Mouse (Mus musculus) embryonic facial prominence, embryonic 15.5 days (tissue): ENCODE data around the gene Gm5767. TPM values are rescaled to one million over a fixed set of nuclear protein-coding genes. Genes with fewer than 3 reads are reported as not detected.

ENCODE experiments used
- ATAC-seq: fragments of 200-750 bp; cut with Nextera tagmentation; 2 replicates; pipeline ENCODE4 v1.8.0; 2017; ENCODE audit warnings: low read depth, moderate TSS enrichment; ENCODE audit not compliant: insufficient number of reproducible peaks, low FRiP score, low TSS enrichment
- H3K27ac ChIP-seq: fragments of 300-500 bp; sonication (generic); replicated peaks from 2 replicates; pipeline ENCODE4 v1.5.1; 2015; ENCODE audit warnings: mild to moderate bottlenecking, inconsistent platforms
- H3K27me3 ChIP-seq: fragments of 300-500 bp; sonication (generic); 2 replicates; pipeline ENCODE4 v1.6.1; 2015; ENCODE audit warnings: inconsistent platforms
- H3K36me3 ChIP-seq: fragments of 300-500 bp; sonication (generic); 2 replicates; pipeline ENCODE4 v1.6.1; 2015; ENCODE audit warnings: mild to moderate bottlenecking, inconsistent platforms
- H3K4me1 ChIP-seq: fragments of 300-500 bp; sonication (generic); 2 replicates; pipeline ENCODE4 v1.6.1; 2015; ENCODE audit warnings: inconsistent platforms
- H3K4me2 ChIP-seq: fragments of 300-500 bp; sonication (generic); replicated peaks from 2 replicates; pipeline ENCODE4 v1.6.1; 2015; ENCODE audit warnings: mild to moderate bottlenecking, inconsistent platforms
- H3K4me3 ChIP-seq: fragments of 300-500 bp; sonication (generic); replicated peaks from 2 replicates; pipeline ENCODE4 v1.5.1; 2015; ENCODE audit warnings: mild to moderate bottlenecking, inconsistent platforms
- H3K9ac ChIP-seq: fragments of 300-500 bp; sonication (generic); 2 replicates; pipeline ENCODE4 v1.6.1; 2015; ENCODE audit warnings: inconsistent platforms
- H3K9me3 ChIP-seq: fragments of 300-500 bp; sonication (generic); replicated peaks from 2 replicates; pipeline ENCODE4 v1.6.1; 2016; ENCODE audit warnings: inconsistent platforms
- WGBS: fragments of 180-500 bp; shearing (Covaris S2); methylation state at CpG from one replicate; pipeline ENCODE4 v1.1.7; 2015; 5-methylcytosine and 5-hydroxymethylcytosine counted together
- polyA plus RNA-seq: library from polyadenylated mRNA; unstranded; fragments of >200 nt; fragmentation: Nextera tagmentation; extraction: Ambion mirVana; gene quantifications from 2 replicates; pipeline ENCODE4 v1.2.1, GENCODE M21; 2015

Gm5767 gene
- polyA plus RNA-seq, 1 experiment from 2014 or later = not detected

DNA sequence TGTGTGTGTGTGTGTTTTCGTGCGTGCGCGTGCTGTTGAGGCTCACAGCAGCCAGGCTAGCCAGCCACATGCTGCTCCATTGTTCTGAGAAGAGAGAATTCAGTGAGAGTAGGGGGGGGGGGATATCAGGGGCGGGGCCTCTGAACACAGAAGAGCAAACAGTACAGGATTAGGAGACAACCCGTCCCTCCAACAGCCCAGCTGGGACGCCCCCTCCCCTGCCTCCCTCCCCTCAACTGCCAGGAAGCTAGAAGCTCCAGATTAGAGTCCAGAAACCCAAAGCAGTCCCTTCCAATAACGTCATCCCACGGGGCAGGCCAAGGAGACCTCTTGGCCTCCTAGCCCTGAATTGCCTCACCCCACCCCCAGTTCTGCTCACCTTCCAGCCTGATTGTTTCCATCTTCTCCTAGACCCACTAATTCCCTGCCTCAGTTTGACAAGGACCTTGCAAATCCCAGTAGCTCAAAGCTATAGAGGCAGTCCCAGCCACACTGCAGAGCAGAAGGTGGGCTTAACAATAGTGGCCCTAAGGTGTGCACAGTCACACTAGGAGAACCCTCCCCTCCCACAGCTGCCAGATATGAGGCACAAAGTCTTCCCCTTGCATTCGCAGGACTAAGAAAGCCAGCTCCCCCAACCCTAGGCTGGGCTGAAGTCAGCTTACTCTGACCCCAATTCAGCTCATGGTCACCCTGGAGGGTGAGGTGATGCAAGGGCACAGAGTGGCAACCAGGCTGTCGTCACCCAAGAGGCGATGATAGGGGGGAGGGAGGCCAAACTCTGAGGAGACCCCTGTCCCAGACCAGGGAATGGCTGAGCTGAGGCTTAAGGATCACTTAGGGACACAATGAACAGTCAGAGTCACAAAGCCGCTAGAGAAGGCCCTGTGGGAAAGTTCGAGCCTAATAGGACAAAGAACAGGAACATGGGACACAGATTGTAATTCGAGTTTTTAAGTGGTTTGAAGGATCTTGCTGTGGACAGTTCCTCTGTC is 10.2 kb upstream of the Gm5767 start:
- 6% methylated on average over 15 of the region's 15 CpGs for WGBS
- H3K27ac ChIP-seq = 0 out of 2 replicates have a peak overlapping the region, but pooled peaks have one; percentile 65
- peak overlapping the region; percentile 58 for H3K4me3 ChIP-seq
- peak overlapping the region; percentile 9; the same call in 1 of the 2 replicates for H3K9ac ChIP-seq
- ATAC-seq = no peak
- H3K4me2 ChIP-seq = peak overlapping the region; percentile 71
- H3K36me3 ChIP-seq = no peaks in the 10 kb centered on the region
- H3K27me3 ChIP-seq = 0 out of 2 replicates have a peak, but pooled peaks cover 3% of the 10 kb centered on the region
- H3K9me3 ChIP-seq = no peaks in the 10 kb centered on the region
- peaks cover 50% of the 10 kb centered on the region for H3K4me1 ChIP-seq

DNA sequence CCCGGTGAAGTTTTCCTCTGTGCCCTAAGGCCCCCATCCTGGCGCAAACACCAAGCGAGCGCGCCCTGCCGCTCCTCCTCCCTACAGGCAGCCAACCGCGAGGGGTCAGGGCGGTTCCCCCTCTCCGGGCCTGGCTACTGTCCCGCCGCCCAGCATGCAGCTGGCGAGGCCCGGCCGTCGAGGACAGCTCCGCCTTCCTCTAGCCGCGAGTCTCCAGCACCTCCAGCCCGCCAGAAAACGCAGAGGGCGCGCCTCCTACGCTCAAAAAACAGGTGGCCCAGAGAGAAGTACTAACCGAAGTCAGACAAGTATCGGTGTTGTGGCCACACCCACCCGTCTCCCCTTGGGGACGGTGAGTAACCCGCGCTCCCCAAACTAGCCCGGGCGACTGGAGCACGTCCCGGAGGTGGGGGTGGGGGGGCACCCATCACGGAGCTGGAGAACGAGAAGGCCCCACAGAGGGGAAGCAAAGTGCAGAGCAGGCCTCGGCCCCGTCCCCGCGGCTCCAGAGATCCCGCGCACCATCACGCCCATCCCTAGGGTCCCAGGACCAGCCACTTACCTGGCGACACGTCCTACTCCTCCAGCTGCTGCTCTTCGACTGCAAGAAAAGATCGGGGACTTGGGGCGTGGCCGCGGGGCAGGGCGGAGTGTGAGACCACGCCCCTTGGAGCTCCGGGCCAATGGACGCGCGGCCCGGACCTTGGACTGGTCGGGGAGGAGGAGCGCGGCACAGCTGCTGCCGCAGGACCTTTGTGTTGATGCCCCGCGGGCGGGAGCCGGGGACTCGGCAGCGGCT is 8.8 kb upstream of the Gm5767 start, which contains the start of gene Carhsp1:
Gene Carhsp1, minus strand, starts transcription at position 605 of the 799 bp plus-strand sequence.
- ATAC-seq = peak; percentile 92
- peak within 1 kb of the TSS; percentile 58 for H3K4me3 ChIP-seq
- under 1% methylated on average over 67 of the region's 67 CpGs for WGBS
- no peaks in the 10 kb centered on the region for H3K9me3 ChIP-seq
- H3K36me3 ChIP-seq = no peaks in the 10 kb centered on the region
- peak within 1 kb of the TSS; percentile 29 for H3K9ac ChIP-seq
- peak within 1 kb of the TSS; percentile 71 for H3K4me2 ChIP-seq
- H3K27ac ChIP-seq = peak within 1 kb of the TSS; percentile 65
- H3K4me1 ChIP-seq = peaks cover 44% of the 10 kb centered on the region
- H3K27me3 ChIP-seq = 0 out of 2 replicates have a peak, but pooled peaks cover 3% of the 10 kb centered on the region

DNA sequence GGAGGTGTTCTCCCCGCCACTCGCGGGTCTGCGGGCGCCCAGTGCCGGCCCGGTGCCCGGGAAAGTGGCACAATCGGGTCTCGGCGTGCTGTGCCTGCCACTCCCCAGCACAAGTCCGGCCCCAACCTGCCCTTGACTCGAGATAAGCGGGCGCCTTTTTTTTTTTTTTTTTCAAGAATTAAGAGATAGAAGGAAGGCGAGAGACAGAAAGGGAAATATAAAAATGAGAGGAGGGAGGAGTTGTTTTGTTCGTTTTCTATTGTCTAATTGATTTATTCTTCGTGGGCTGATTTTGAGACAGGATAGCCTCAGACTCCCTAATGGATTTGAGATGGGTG is 8.3 kb upstream of the Gm5767 start:
- Histone ChIP-seq H3K4me1 (peaks cover 42% of the 10 kb centered on the region), H3K9ac (peak overlapping the region; percentile 29), H3K36me3 (no peaks in the 10 kb centered on the region), H3K4me2 (peak overlapping the region; percentile 71), H3K9me3 (no peaks in the 10 kb centered on the region), H3K27ac (no peak overlapping the region; the same call in 1 of the 2 replicates), H3K27me3 (0 out of 2 replicates have a peak, but pooled peaks cover 3% of the 10 kb centered on the region), H3K4me3 (peak overlapping the region; percentile 58)
- no peak for ATAC-seq
- 1% methylated on average over 18 of the region's 18 CpGs for WGBS

DNA sequence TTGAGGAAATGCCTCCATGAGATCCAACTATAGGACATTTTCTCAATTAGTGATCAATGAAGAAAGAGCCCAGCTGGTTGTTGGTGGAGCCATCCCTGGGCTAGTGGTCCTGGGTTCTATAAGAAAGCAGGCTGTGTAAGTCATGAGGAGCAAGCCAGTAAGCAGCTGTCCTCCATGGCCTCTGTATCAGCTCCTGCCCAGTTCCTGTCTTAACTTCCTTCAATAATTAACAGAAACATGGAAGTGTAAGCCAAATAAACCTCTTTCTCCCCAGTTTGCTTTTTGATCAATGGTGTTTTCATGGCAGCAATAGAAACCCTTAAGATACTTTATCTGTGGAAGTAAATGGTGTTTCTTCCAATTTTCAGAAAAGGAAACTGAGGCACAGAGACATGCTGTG is 7.8 kb upstream of the Gm5767 start:
- 0 out of 2 replicates have a peak, but pooled peaks cover 3% of the 10 kb centered on the region for H3K27me3 ChIP-seq
- no peak overlapping the region for H3K4me3 ChIP-seq
- H3K36me3 ChIP-seq = no peaks in the 10 kb centered on the region
- ATAC-seq = no peak
- H3K4me2 ChIP-seq = no peak overlapping the region
- no peaks in the 10 kb centered on the region for H3K9me3 ChIP-seq
- peaks cover 37% of the 10 kb centered on the region for H3K4me1 ChIP-seq
- no peak overlapping the region for H3K9ac ChIP-seq
- no peak overlapping the region for H3K27ac ChIP-seq

DNA sequence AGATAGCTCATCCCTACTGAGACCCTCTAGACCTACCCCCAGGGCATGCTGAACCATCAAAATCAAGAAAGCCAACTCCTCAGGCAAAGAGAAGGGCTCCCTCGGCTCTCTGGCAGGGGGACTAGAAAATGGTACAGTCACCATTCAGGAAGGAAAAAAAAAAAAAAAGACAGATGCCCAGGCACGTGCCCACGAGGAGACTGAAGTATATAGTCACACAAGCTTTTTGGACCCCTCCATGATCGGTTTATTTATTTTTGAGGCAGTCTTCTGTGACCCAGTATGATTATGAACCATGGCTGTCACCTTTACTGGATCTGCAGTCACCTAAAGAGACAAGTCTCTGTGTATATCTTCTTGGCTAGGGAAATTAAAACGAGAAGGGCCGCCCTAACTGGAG is 7.2 kb upstream of the Gm5767 start:
- 62% methylated on average over 6 of the region's 6 CpGs for WGBS

DNA sequence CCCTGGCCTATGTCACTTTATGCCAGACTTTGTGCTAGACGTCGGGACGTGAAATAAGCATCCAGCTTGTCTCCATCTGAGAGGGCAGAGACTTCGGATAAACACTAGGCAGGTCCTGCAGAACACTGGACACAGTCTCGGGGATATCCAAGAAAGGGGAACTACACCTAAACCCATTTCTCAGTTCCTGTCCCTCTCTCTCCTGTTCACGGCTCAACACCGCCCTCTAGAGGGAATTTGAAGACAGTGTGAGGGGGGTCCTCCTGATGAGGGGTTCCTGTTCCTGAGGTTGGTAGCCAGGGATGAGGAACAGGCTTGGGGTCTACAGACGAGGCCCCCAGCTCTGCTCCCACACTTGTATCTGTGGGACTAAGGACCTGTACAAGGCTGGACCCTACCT is 6.4 kb upstream of the Gm5767 start:
- H3K4me2 ChIP-seq = no peak overlapping the region
- 0 out of 2 replicates have a peak, but pooled peaks cover 3% of the 10 kb centered on the region for H3K27me3 ChIP-seq
- no peaks in the 10 kb centered on the region for H3K36me3 ChIP-seq
- WGBS = 5% methylated on average over 8 of the region's 8 CpGs
- no peaks in the 10 kb centered on the region for H3K9me3 ChIP-seq
- peaks cover 24% of the 10 kb centered on the region for H3K4me1 ChIP-seq
- H3K9ac ChIP-seq = no peak overlapping the region
- no peak overlapping the region for H3K27ac ChIP-seq
- no peak overlapping the region for H3K4me3 ChIP-seq
- no peak for ATAC-seq

More for the DNA sequence above, 7.2 kb upstream of the Gm5767 start:
- no peaks in the 10 kb centered on the region for H3K36me3 ChIP-seq
- no peak overlapping the region for H3K9ac ChIP-seq
- peaks cover 32% of the 10 kb centered on the region for H3K4me1 ChIP-seq
- 0 out of 2 replicates have a peak, but pooled peaks cover 3% of the 10 kb centered on the region for H3K27me3 ChIP-seq
- ATAC-seq = no peak
- no peaks in the 10 kb centered on the region for H3K9me3 ChIP-seq
- H3K4me2 ChIP-seq = no peak overlapping the region
- no peak overlapping the region for H3K27ac ChIP-seq
- H3K4me3 ChIP-seq = no peak overlapping the region

DNA sequence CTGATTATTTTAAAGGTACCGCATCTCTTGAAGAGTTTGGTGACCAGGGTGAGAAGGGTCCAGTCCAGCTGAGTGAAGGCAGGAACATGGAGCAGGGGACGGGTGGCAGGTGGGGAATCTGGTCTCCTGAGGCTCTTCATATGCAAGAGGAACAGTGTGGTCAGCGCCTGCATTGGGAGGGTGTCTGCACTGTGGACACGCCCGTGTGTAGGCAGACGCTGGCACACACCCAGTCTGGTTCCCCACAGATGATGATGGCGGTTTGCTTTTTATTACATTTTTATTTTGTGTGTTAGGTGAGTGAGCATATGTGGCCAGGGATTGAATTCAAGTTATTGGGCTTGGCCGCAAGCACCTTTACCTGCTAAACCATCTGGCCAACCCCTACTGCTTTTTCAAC is 5.0 kb upstream of the Gm5767 start:
- H3K27ac ChIP-seq = no peak overlapping the region
- 77% methylated on average over 8 of the region's 8 CpGs for WGBS
- H3K4me2 ChIP-seq = no peak overlapping the region
- H3K4me3 ChIP-seq = no peak overlapping the region
- no peaks in the 10 kb centered on the region for H3K36me3 ChIP-seq
- H3K9ac ChIP-seq = no peak overlapping the region
- ATAC-seq = no peak
- H3K27me3 ChIP-seq = 0 out of 2 replicates have a peak, but pooled peaks cover 3% of the 10 kb centered on the region
- no peaks in the 10 kb centered on the region for H3K9me3 ChIP-seq
- H3K4me1 ChIP-seq = peaks cover 10% of the 10 kb centered on the region

DNA sequence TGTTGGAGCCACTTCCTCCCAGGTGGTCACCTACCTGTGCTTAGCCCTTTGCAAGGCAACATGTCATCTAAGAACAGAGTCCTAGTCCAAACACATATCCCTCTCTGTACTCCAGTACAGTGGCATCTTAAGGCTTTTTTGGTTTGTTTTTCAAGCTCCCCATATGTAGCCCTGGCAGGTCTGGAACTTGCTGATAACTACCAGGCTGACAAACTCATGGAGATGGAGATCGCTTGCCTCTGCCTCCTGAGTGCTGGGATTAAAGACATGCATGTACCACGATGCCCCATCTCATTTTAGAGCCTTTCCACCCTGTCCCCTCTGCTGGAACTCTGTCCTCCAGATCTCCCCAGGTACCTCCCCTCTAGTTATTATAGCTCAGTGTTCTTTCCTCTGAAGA is 4.3 kb upstream of the Gm5767 start:
- Histone ChIP-seq H3K9ac (no peak overlapping the region), H3K27me3 (0 out of 2 replicates have a peak, but pooled peaks cover 3% of the 10 kb centered on the region), H3K4me1 (peaks cover 3% of the 10 kb centered on the region; the same call in 1 of the 2 replicates), H3K27ac (no peak overlapping the region), H3K9me3 (no peaks in the 10 kb centered on the region), H3K4me3 (no peak overlapping the region), H3K36me3 (no peaks in the 10 kb centered on the region), H3K4me2 (no peak overlapping the region)
- 73% methylated on average over 2 of the region's 2 CpGs for WGBS
- no peak for ATAC-seq

DNA sequence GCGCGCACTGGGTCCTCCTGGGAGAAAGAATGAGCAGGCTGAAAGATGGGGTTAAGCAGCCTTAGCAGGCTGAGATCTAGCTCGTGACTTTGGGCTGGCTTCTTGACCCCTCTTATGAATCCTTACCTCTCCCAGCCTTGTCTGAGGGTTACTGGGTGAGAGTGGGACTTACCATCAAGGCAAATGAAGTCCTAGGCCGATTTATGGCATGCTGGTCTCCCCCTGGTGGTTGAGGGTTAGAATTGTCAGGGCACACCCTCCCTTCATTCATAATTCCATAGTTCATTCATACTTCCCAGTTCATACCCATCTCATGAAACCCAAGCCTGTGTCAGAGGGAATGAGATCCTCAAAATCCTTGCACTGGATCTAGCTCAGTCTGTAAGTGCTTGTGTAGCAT is 3.8 kb upstream of the Gm5767 start:
- H3K9me3 ChIP-seq = no peaks in the 10 kb centered on the region
- H3K4me1 ChIP-seq = no peaks in the 10 kb centered on the region
- H3K36me3 ChIP-seq = no peaks in the 10 kb centered on the region
- H3K27ac ChIP-seq = no peak overlapping the region
- H3K27me3 ChIP-seq = 0 out of 2 replicates have a peak, but pooled peaks cover 3% of the 10 kb centered on the region
- H3K4me3 ChIP-seq = no peak overlapping the region
- 53% methylated on average over 4 of the region's 4 CpGs for WGBS
- no peak overlapping the region for H3K9ac ChIP-seq
- H3K4me2 ChIP-seq = no peak overlapping the region
- no peak for ATAC-seq

DNA sequence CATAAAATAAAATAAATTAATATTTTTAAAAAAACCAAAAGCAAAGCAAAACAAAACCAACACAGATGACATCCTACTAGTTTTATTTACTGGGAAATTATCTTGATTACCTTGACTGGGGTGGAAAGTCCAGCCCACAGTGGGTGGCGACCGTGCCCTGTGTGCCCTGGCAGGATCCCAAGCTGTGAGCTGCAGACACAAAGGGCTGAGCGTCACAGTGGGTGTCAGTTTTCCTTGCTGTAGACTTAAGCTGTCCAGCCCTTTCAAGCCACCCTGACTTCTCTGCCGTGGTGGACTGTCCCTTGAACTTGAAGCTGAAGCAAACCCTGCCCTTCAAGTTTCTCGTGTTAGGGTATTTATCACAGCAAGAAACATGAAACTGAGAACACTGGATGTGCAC is 2.5 kb upstream of the Gm5767 start:
- Histone ChIP-seq H3K4me1 (no peaks in the 10 kb centered on the region), H3K4me2 (no peak overlapping the region), H3K9me3 (no peaks in the 10 kb centered on the region), H3K27me3 (0 out of 2 replicates have a peak, but pooled peaks cover 3% of the 10 kb centered on the region), H3K27ac (no peak overlapping the region), H3K9ac (no peak overlapping the region), H3K36me3 (no peaks in the 10 kb centered on the region), H3K4me3 (no peak overlapping the region)
- ATAC-seq = no peak
- WGBS = 45% methylated on average over 5 of the region's 5 CpGs

DNA sequence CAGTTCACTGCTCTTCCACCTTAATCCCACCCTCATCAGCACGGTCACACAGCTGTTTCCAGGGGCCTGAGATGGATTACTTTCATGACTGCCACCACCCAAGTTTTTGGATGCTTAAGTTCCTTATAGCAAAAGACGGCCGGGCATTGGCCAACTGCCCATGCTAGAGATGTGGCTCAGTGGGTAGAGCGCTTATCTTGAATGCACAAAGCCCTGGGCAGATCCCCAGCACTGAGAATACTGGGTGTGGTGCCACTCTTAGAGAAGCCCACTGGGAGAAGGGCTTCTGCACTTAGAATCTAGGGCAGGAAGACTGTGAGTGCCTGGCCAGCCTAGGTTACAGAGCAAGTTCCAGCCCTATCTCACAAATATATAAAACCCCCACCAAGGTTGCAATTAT is 1.9 kb upstream of the Gm5767 start:
- H3K4me3 ChIP-seq = no peak overlapping the region
- H3K9me3 ChIP-seq = no peaks in the 10 kb centered on the region
- no peaks in the 10 kb centered on the region for H3K4me1 ChIP-seq
- no peak overlapping the region for H3K9ac ChIP-seq
- no peak overlapping the region for H3K4me2 ChIP-seq
- no peaks in the 10 kb centered on the region for H3K36me3 ChIP-seq
- ATAC-seq = no peak
- 74% methylated on average over 4 of the region's 4 CpGs for WGBS
- H3K27me3 ChIP-seq = 0 out of 2 replicates have a peak, but pooled peaks cover 3% of the 10 kb centered on the region
- no peak overlapping the region for H3K27ac ChIP-seq
